Mouse (Mus musculus) olfactory bulb, adult 2 months (tissue): ENCODE results near the gene Golt1b.

Source experiments
- CTCF ChIP-seq: fragments of 200-500 bp; IDR thresholded peaks from 2 replicates; pipeline ENCODE4 v1.5.1; 2012; ENCODE audit warnings: low read depth, mild to moderate bottlenecking, low read length, moderate library complexity; ENCODE audit not compliant: insufficient read depth
- POLR2A ChIP-seq: fragments of 200-500 bp; IDR thresholded peaks from 2 replicates; pipeline ENCODE4 v1.6.1; 2012; ENCODE audit warnings: mild to moderate bottlenecking, low read depth, low read length, moderate library complexity; ENCODE audit not compliant: insufficient read depth

DNA sequence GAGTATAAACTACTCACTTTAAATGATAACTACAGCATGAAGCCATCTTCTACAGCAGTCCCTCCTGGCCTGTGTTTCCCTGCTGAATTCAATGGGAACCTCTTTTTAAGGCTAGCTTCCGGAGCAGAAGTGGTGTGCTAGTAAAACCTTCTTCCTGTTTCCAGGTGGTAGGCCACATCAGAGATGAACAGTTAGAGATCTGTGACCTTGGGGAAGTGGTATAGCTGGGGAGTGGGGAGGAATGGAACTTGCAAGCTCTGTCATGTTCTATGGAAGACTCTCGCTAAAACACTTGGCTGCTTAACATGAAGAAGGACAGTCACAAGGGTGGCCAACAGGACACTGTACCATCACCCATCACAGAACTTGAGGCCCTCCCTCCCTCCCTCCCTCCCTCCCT is 66.3 kb downstream of the Golt1b start:
- TF ChIP-seq CTCF, result no peak
- no peak for TF ChIP-seq POLR2A
